12 mouse cellular contexts compared by ENCODE assay signal in the genomic region with DNA sequence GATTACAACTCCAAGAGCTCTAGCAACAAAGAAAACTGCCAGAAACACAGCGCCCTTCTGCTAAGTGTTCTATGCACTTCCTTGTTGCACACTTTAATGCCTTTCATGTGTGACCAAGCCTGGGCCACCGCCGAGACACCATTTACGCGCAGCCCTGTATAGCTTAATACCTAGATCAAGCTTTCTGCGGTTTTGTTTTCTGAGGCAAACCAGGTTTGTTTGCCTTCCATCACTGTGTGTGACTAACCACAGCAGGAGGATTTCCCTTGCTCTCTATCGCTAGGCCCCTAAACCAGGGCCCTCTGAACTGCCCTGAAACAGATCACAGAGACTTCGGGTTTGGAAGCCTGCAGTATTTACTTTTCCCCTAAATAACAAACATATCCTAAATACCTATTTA.
"Had no signal": no experiment of that assay in that cellular context is flagged by ENCODE, and none has a peak within 500 bp of the region (broad histone marks: within the 10 kb centered on the region; RNA-seq: fewer than 3 reads in every experiment).

No protein-coding gene starts in this region.

- H3K9me3 ChIP-seq: limb, embryonic 15.5 days; liver, embryonic 13.5 days; midbrain, embryonic 12.5 days had no signal

- H3K4me3 ChIP-seq: layer of hippocampus, adult 2 months; limb, embryonic 15.5 days; liver, embryonic 13.5 days; midbrain, embryonic 12.5 days had no signal

- ATAC-seq: midbrain, embryonic 16.5 days had no signal

- H3K4me2 ChIP-seq: limb, embryonic 15.5 days; liver, embryonic 13.5 days; midbrain, embryonic 12.5 days had no signal

- H3K27me3 ChIP-seq: limb, embryonic 15.5 days; liver, embryonic 13.5 days; midbrain, embryonic 12.5 days had no signal

- H3K9ac ChIP-seq: limb, embryonic 15.5 days; liver, embryonic 13.5 days; midbrain, embryonic 12.5 days had no signal

- DNase-seq: kidney, adult 18-20 months; kidney, postnatal 10 days; kidney, postnatal 4 days; left cerebral cortex, postnatal 4 days; liver, embryonic 13.5 days; lung, adult 18-20 months; right cerebral cortex, postnatal 14 days; thymus, postnatal 36 days had no signal

- H3K36me3 ChIP-seq: limb, embryonic 15.5 days; liver, embryonic 13.5 days; midbrain, embryonic 12.5 days had no signal

- H3K27ac ChIP-seq: layer of hippocampus, adult 2 months; limb, embryonic 15.5 days; liver, embryonic 13.5 days; midbrain, embryonic 12.5 days had no signal

- H3K4me1 ChIP-seq: limb, embryonic 15.5 days; liver, embryonic 13.5 days; midbrain, embryonic 12.5 days had no signal
